Mouse (Mus musculus) natural killer cell, adult 2 months (primary cell): Measurements from ENCODE around the gene Tanc2.

Experiments used
- DNase-seq, 2 experiments: peaks; one replicate each; pipeline ENCODE4 v3.0.0; 2022; ENCODE audit warnings: low spot score in 2 of 2

Tanc2 gene

GRCm38 (mm10) chr11:105648026-105648425, 58.2 kb downstream of the Tanc2 start:
- DNase-seq = no peak

GRCm38 (mm10) chr11:105654616-105655015, 64.8 kb downstream of the Tanc2 start:
- DNase-seq = no peak

DNA sequence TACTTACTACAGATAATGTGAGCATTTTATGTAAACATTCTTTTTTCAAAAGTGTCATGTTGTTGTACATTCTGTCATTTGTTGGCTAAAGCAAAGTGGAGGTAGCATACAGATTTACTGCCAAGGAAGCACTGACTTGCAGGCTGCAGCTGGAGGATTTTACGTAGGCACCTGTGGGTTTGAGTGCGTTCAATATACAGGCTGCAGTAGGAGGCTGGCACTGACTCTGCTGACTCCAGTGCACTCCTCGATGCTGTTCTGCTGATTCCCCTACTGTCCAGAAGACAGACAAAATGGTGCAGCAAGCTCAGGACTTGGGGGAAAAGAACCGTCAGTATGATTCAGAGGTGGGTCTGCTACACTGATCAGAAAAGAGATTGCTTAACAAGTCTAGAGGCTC, 65.5 kb downstream of the Tanc2 start:
- DNase-seq = no peak

DNA sequence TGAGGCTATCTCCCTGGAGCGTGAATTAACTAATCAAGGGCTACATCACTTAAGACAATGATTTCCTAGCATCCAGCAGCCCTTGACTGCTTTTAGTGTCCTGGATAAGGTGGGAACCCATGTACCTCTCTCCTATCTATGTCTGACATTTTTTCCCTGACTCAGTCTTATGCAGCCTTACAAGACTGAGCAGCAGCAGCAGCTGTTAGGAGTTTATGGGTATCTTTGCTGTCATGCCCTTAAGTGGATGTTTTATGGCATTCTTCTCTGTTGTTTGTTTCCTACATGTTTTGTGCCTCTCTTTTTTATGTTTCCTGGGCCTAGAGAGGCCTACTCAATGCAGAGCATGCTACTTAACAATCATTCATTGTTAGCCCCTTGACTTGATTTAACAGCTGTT, 78.1 kb downstream of the Tanc2 start:
- no peak for DNase-seq

GRCm38 (mm10) chr11:105678996-105679395, 89.2 kb downstream of the Tanc2 start:
- DNase-seq = no peak

- no peak for DNase-seq
These were observed 95.0 kb downstream of the Tanc2 start for GRCm38 (mm10) chr11:105684747-105685146.

- no peak for DNase-seq
These were observed 110.7 kb downstream of the Tanc2 start for GRCm38 (mm10) chr11:105700528-105700927.

DNA sequence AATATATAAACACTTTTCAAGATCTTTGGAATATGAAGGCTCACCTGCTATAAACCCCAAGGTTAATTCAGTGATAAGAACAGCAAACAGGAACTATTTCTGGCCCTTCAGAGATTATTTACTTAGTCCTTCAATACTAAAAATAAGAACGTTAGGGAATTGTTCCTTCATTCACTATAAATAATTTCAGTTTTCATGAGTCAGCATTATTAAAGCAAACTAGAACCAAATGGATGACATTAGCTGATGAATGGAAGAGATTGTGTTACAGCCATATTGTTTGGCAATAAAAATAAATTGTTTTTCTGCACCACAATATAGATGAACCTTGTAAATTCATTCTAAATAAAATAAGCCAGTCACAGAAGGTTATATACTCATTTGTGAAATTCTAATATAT, 129.9 kb downstream of the Tanc2 start:
- DNase-seq = no peak

GRCm38 (mm10) chr11:105731541-105731940, 141.8 kb downstream of the Tanc2 start:
- DNase-seq = no peak

GRCm38 (mm10) chr11:105731989-105732531, 142.3 kb downstream of the Tanc2 start:
- no peak for DNase-seq

- DNase-seq = no peak
These were observed 153.4 kb downstream of the Tanc2 start for GRCm38 (mm10) chr11:105743171-105743570.

DNA sequence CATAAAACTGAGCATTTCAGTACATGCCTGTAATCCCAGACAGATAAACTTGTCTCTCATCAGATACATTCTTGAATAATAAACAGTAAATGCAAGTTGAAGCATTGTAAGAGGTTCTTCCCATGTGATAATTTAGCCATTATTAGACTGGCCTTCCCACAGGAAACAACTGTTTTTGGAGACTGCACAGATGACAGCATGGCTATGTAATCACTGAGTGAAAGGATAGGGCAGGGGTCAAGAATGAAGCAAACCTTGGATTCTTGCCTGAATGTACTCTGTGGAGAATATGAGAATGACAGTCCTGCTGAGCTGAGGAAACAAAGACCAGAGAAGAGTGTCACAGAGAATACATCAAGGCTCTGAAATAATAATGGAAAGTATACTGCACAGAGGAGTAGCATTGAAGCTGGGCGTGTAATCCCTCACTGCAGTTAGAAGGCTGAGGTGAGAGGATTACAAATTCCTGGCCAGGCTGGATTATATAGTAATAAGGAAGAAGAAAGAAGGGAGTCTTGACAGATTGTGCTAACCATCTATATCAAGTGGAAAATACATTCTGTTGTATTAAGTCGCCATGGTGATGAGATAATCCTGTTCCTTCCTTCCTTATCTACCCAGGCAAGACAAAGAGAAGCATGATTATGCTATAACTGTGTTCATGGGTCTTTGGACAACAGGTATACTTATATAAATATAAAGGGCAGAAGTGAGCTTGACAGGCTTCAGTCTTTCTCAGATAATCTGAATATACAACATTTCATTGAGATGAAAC, 159.7 kb downstream of the Tanc2 start:
- DNase-seq = no peak

- DNase-seq = no peak
These were observed 168.9 kb downstream of the Tanc2 start for GRCm38 (mm10) chr11:105758561-105759203.

DNA sequence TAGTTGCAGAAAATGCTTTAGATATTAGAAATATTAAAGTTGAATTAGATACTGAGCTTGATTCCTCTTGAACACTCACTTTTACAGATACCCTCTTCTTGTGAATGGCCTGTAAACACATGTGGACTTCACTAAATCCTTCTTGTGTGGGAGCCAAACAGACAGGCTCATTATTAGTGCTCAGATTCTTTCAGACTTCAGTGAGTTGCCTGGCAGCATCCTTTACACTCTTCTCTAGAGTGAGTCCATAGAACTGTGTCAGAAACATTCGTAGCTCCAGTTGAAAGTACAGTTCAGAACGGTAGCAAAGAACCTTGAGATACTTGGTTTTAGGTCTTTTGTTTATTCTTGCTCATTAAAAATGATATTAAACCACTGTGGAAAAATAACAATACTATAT, 169.6 kb downstream of the Tanc2 start:
- no peak for DNase-seq

GRCm38 (mm10) chr11:105760346-105760745, 170.6 kb downstream of the Tanc2 start:
- no peak for DNase-seq

DNA sequence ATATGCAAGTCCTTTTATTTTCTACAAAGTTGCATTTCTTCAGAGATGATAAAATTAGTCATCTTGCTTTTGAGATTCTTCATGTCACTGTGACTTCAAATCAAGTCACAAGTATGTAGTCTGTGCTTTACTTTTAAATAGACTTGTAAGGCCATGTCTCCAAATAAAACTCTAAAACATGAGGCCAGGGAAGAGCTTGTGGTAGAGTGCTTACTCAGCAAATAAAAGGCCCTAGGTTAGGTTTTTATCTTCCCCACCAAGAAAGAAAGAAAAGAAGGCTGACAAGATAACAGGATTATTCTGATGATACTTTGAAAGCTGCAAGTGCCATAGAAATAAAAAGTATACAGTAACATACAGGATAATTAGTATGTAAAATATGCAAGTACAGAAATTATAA, 188.0 kb downstream of the Tanc2 start:
- DNase-seq = no peak

GRCm38 (mm10) chr11:105792501-105792900, 202.7 kb downstream of the Tanc2 start:
- DNase-seq = no peak

DNA sequence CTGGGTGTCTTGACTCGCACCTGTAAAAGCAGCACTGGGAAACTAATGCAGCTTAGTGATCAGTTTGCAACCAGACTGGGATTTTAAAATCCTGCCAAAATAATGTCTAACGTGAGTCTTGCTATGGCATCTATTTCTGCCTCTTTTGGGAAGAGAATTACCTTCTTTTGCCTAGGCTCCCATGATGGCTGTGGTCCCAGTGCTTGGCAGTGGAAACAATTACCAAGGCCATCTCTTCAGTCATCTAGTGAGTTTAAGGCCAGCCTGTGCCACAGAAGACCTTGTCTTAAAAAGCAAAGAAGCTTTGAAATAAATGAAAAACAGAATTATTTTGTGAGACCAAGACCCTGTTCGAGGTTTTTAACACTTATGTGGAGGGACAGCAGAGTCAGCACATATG, 213.9 kb downstream of the Tanc2 start:
- no peak for DNase-seq

DNA sequence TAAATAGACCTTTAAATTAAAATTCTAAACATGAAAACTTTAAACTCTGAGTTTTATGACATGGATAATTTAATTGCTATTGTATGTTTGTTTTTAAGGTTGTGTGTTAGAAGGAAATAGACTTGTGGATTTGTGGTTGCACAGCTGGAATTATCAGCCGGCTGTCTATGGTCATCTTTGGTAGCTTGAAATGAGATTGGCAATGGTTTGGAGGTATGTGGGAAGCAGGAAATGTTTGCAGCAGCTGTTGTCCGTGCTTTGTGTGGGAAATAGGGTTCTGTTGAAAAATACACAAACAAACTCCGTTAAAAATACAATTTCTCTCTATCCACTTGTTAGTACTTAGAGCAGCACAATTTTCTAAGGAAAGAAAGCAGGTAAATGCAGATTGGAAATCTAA, 215.0 kb downstream of the Tanc2 start:
- DNase-seq = no peak

DNA sequence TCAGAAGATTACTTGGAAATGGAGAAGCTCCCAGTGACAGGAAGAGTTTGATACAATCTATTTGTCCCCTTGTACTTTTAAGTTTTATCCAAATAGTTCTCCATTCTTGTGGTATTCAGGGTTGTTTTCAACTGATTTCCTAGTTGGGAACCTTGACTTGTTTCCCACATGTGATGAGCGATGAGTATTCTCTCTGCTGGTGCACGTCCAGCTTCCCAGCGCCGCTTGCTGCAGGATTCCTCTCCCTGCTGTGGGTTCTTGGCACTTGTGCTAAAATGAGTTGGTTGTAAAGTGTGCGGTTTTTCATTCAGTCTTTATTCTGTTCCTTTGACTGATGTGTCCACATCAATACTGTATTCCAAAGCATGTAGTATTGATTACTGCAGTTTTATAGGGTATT, 217.3 kb downstream of the Tanc2 start:
- DNase-seq = no peak

GRCm38 (mm10) chr11:105823246-105823645, 233.5 kb downstream of the Tanc2 start:
- no peak for DNase-seq

- DNase-seq = no peak
These were observed 234.0 kb downstream of the Tanc2 start for GRCm38 (mm10) chr11:105823759-105824158.

DNA sequence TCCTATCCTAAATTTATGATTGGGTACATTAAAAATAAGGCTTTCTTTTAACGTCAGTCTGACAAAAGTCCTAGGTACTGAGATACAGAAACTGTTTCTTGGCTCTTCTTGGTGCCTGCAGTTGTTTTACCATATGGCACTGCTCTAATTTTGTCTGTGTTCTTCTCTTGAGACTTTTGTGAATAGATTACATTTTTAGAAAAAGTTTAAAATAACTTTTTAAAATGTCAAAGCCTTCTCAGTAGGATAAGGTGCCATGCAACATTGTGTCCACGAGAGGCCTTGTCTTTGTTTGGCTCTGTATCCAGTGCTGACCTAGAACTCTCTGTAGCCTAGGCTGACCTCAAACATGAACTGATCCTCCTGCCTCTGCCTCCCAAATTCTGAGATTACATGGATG, 238.4 kb downstream of the Tanc2 start:
- DNase-seq = no peak
